Mouse (Mus musculus) spleen, postnatal 4 days (tissue): ENCODE data around the gene Irf1.
"Not testable (repeated sequence)": the region's sequence is repeated elsewhere in the genome, so short reads cannot be mapped to it uniquely, and the experiment has no call there.

Source experiments
- DNase-seq, 2 experiments: peaks; one replicate each; pipeline ENCODE4 v3.0.0; 2022; ENCODE audit warnings: low spot score in 2 of 2

Irf1 gene

DNA sequence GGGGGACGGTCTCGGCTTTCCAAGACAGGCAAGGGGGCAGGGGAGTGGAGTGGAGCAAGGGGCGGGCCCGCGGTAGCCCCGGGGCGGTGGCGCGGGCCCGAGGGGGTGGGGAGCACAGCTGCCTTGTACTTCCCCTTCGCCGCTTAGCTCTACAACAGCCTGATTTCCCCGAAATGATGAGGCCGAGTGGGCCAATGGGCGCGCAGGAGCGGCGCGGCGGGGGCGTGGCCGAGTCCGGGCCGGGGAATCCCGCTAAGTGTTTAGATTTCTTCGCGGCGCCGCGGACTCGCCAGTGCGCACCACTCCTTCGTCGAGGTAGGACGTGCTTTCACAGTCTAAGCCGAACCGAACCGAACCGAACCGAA is at the start of gene Irf1:
Gene Irf1 (plus strand): TSS at position 255 of the 365 bp plus-strand sequence.
- DNase-seq = peak; percentile 92 to 94

DNA sequence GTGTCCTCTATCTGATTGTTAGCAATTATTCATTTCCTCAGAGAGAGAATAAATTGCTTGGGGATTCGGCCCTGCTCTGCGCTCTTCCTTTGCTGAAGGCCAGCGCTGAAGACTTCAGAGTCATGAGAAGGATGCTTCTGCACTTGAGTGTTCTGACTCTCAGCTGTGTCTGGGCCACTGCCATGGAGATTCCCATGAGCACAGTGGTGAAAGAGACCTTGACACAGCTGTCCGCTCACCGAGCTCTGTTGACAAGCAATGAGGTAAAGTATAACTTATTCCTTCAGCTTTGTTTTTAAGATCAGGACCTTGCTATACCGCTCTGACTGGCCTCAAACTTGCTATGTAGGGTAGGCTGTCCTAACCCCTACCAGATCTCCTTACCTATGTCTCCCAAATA is 49.1 kb upstream of the Irf1 start, which contains the start of gene Il5:
Gene Il5 (plus strand): TSS at position 80 of the 400 bp plus-strand sequence.
- DNase-seq = no peak

DNA sequence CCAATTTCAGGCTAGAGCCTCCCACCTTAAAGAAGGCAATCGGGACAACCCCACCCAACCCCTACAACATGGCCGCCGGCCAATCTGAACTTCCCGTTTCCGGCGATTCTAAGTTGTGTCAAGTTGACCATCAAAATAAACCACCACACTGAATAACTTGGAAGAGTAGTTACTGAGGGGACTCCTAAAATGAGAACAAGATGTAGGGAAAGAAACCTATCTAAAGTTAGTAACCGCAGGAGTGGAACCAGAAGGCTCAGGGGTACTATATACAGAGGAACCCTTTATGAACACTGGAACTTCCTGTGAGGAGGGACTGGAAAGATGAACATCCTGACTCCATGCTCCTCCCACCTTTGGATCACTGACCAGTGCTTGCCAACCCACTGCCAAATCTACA is 38.4 kb upstream of the Irf1 start:
- no peak for DNase-seq

DNA sequence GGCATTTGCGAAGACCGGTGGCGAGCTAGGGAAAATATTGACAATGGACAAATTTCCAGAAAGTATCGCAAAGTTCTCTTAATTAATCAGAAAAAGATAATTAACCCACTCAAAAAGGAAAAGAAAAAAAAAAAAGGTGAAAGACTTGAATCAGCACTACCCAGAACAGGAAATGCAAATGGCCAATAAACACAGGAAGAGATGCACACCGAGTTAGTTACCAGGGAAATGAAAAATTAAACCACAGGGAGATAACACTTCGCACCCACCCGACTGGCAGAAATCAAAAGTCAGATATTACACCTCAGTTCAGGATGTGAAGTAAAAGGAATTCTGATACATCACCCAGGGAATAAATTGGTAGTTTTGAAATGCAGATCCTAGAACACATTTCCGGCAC is 37.6 kb upstream of the Irf1 start:
- no peak for DNase-seq

DNA sequence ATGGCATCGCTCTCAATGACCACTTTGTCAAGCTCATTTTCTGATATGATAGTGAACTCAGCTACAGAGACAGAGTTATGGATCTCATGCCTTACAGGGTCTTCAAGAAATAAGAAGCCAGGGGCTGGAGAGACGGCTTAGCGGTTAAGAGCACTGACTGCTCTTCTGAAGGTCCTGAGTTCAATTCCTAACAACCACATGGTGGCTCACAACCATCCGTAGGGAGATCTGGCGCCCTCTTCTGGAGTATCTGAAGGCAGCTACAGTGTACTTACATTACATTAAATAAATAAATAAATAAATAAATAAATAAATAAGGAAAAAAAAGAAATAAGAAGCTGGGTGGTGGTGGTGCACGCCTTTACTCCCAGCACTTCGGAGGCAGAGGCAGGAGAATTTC is 36.0 kb upstream of the Irf1 start:
- no peak for DNase-seq

DNA sequence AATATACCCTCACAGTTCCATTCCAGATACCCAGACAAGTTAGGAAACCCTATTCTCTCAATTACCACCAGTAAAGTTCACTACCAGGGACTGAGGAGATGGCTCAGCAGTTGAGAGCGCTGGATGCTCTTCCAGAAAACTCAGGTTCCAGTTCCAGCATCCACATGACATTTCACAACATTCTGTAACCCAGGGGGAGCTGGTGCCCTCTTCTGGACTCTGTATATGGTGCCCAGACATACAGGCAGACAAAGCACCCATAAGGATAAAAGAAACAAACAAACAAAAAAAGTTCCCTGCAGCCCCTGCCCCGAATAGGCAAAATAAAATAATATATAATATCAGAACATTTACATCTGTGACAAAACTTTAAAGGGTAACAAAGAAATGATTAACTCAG is 35.4 kb upstream of the Irf1 start:
- no peak for DNase-seq

DNA sequence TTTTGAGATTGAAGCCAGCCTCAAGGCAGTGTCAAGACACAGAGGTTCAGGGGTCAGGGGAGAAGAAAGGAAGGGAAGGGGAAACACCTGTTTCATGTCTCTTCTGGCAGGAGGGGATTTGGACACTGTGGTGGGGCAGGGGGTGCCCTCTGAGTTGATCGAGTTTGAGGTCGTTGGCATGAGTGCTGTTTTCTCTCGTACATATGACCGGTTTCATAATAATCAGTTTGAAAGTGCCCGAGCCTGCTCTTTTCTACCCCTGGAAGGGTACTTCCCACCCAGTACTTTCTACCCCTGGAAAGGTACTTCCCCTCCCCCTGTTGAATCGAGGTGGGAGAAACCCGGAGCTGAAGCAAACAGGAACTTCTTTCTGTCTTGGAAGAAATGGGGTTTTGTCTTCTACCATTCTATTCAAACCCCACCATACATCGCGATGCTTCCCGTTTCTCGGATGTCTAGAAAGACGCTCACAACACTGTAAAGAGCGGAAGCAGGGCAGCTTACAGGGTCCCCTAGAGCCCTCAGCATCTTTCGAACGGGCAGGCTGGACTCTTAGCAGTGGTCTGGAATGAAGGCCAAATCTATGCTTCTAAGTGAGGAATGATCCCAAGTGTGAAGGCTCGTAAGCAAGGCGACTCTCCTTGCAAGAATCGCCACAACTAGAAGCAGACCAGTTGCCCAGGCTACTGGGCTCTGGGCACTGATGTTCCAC is 34.7 kb upstream of the Irf1 start:
- no peak for DNase-seq

DNA sequence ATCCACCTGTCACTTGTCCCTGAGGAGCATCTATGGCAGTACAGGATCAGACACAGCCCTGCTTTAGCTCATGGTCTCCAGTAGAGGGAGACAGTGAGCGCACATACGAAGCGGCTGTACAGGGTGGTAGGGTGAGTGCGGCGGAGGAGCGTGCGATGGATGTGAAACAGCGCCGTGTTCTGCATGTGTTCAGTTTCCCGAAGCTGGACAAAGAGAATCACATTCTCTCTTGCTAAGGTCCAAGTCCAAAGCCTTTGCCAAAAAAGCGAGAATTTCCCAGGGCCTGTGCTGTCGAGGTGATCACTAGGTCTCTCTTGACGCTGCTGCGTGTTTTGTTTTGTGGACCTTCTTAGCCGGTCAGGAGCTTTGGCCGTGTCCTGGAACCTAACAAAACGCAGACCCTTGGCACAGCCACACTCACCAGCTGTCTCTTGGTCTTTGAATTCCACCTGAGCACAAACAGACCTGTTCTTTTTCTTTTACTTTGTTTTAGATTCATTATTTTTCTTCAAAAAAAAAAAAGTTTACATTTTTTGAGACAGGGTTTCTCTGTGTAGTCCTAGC is 34.0 kb upstream of the Irf1 start:
- DNase-seq = peak; percentile 67 to 78

DNA sequence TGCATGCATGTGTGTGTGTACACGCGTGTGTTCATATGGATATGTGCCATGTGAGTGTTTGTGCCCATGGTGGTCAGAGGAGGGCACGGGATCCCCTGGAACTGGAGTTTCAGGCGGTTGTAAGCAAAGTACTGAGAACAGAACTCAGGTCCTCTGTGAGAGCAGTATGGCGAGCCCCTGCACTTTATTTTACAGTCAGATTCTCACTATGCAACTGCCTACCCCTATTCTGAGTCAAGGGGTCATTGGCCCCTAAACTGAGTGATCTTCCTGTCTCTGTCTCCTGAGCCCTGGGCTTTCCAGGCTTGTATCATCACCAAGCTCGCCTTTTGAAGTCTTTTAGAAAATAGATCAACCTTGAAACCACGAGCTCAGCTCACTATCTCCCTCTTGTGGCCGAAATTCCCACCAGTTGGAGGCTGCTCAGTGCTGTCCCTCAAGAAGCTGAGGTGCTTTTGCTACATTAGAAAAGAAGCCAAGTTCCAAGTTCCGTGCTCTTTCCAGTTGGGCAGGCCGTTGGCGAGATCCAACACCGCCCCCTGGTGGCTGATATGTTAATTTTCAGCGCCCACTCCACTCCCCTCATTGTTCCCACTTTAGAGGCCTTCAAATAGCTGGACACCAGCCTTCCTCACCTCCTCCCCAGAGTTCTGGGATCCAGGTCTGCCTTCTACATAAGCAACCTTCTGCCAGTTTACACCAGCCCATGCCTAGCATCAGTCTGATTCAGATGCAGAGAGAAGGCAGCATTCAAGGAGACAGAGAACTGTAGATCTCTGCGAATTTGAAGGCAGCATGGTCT is 32.8 kb upstream of the Irf1 start:
- DNase-seq = peak; percentile 74 to 90

DNA sequence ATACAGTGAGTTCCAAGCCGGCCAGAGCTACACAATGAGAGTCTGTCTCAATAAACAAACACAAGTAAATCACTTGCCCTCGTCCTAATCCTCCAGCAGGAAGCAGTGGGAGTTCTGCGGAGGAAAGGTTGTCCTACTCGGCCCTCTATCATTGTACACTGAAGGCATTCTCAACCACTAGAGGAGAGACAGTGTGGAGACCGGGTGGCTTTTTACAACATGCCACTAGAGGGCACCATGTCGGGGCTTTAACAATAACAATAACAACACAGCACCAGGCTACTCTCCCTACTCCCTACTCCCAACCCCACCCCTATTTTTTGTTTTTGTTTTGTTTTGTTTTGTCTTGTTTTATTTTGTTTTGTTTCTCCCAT is 32.3 kb upstream of the Irf1 start:
- peak; percentile 62 to 74 for DNase-seq

DNA sequence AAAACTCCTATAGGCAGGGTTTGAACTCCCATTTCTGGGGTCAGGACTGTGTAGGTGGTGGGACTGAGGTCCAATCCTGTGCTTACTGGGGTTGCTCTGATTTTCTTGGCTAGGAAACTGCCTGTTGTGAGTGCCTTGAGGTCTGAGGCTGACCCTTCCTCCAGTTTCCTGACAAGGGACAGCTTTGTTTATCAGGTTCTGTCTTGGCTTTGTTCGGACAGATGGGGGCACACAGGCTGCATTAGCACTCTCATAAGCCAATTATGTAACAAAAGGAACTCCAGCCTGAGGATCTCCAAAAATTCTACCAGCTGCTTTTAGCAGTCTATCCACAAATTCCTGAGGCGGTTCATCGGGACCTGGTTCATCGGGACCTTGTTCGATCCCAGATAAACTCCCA is 27.5 kb upstream of the Irf1 start:
- no peak for DNase-seq

DNA sequence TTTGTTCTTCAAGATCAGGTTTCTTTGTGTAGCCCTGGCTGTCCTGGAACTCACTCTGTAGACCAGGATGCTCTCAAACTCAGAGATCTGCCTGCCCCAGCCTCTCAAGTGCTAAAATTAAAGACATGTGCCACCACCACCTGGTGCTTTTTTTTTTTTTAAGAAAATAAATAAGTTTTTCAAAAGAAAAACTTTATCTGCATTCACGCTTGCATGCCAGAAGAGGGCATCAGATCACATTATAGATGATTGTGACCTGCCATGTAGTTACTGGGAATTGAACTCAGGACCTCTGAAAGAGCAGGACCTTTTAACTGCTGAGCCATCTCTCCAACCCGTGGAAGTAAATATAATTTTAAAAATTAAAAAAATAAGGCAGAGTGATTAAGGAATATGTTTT is 24.6 kb upstream of the Irf1 start:
- DNase-seq = no peak

DNA sequence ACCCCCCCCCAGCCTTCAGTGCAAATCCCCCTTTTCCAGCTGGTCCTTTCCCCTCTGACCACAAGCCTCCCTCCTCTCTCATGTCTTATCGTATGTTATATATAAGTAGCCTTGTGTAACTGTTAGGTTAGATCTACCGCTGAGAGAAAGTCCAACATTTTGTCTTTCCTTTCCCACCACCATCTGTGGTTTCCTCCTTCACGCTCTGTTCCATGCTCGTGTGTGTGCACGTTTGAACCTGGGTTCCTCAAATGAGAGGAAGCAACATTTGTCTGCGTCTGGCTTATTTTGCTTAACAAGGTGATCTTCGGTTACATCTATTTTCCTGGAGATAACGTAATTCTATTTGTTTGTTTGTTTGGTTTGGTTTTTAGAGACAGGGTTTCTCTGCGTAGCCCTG is 21.8 kb upstream of the Irf1 start:
- no peak for DNase-seq

DNA sequence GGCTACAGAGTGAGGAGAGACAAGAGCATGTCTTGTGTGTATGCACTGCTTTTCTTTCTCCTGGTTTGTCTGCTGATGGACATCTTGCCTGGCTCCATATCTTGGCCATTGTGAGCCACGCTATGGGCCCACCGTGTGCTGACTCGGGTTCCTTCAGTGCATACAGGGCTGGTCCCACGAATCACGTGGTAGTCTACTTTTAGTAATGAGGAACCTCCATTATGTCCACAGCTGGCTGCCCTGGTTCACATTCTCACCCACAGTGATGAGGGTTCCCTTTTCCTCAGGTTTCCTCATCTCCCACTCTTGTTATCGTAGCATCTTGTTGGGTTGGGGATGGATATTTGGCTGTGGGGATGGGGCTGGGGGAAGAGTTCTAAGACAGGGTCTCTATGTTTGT is 21.2 kb upstream of the Irf1 start:
- no peak for DNase-seq

DNA sequence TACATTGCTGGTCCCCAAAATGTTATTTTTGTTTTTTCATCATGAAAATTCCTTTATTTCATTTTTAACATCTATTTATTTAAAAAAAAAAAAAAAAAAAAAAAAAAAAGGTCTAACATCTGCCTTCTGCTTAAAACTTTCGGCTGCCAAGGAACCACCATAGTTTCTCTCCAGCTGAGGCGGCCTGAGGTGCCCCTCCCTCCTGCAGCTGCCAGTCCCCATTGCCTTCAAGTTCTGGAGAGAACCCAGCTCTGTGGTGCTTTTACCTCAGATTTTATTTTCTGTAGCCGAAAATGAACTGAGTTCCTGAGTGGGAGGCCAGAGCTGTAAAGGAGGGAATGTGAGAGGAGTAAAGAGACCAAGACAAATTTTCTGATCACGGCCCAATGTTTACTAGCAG is 20.5 kb upstream of the Irf1 start:
- no peak for DNase-seq

DNA sequence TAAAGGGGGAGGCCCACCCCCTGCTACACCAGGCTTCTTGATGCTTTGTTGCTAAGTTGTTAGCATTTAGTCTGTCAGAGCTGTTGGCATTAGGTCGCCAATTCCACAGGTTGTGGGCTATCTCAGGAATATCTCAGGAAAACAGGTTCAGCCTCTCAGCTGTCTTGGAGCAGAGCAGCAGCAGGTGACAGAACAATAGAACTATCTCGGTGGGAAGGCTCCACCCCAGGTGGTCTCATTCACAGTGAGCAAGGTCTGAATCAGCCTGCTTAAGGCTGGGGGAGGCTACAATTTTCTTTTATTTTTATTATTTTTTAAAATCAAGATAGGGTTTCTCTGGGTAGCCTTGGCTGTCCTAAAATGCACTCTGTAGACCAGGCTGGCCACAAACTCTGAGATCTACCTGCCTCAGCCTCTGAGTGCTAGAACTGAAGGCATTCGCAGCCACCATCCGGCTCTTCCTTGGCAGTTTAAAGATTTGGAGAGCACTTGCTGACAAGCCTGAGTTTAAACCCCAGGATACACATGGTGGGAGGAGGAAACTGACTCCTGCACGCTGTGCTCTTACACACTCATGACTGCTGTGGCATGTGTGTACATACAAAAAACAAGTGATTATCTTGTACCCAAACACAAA is 20.0 kb upstream of the Irf1 start:
- no peak for DNase-seq

DNA sequence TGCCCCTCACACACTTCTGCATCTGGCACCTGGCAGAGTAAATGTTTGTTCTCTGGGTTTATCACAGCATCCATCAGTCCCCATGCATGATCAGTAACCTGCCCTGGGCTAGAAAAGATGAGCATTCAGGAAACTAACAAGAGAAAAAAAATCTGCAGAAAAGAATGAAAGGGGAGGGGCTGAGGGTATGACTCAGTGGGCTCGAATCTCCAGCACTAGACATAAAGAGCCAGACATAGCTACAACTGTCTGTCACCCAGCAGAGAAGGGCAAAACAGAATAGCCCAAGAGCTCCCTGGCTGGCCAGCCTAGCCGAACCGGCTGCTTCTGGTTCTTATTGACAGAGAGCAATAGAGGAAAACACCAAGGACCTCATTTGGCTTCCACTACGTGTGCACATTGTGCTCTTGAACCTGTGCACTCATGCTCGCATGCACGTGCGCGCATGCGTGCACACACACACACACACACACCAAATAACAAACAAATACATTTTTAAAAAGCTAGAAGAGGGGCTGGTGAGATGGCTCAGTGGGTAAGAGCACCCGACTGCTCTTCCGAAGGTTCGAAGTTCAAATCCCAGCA is 14.7 kb upstream of the Irf1 start:
- DNase-seq = no peak

DNA sequence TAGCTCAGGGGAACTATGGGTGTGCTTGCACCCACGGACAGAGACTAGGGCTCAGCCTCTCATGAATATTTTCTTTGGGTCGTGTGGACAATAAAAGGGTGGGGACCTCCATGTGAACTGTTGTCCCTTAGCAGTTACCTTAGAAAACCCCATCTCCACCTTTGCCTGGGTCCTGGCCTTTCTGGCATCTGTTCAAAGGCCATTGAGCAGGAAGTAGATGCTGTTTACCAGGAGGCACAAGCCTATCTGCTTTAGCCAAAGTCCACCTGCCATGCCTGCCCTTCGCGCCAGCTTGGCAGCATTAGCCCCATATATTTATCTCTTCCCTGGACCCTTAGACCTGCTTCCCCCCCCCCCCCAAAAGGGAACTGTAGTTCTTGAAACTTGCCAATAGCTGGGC is 12.2 kb upstream of the Irf1 start:
- DNase-seq = no peak

DNA sequence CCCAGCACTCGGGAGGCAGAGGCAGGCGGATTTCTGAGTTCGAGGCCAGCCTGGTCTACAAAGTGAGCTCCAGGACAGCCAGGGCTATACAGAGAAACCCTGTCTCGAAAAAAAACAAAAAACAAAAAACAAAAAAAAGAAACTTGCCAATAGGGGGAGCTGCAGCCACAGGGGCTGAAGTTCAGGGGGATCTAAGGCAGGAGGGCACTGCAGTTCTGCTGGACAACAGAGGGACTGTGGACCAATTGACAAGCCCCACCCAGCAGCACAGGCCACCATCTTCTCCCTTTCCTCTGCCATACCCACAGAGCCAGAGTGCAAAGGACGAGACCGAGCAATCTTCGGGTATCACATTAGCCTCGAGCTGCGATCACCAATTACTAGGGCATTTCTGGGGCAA is 11.8 kb upstream of the Irf1 start:
- not testable (repeated sequence) for DNase-seq

DNA sequence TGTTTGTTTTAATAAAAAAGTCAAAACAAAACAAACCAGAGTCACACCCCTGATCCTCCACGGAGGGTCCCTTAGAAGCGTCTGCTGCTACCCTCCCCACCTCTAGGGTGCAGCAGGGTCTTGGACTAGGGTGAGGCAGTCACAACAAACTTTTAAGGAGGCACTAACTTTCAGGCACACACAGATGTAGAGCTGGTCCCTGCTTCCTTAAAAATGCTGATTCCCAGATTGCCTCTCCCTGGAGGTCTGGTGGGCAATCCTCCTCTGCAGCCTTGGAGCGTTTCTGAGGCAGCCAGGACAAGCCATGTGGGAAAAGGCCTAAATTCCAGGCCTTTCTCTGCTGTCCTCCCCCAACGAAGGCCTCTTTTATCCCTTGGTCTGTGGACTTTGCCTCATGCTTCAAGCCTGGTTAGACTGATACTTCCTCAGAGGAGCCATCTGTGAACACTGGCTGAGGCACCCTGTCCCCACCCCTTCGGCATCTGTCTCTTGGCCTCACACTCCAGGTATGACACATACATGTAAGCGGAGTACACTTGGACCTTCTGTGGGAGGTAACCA is 10.9 kb upstream of the Irf1 start:
- DNase-seq = no peak

DNA sequence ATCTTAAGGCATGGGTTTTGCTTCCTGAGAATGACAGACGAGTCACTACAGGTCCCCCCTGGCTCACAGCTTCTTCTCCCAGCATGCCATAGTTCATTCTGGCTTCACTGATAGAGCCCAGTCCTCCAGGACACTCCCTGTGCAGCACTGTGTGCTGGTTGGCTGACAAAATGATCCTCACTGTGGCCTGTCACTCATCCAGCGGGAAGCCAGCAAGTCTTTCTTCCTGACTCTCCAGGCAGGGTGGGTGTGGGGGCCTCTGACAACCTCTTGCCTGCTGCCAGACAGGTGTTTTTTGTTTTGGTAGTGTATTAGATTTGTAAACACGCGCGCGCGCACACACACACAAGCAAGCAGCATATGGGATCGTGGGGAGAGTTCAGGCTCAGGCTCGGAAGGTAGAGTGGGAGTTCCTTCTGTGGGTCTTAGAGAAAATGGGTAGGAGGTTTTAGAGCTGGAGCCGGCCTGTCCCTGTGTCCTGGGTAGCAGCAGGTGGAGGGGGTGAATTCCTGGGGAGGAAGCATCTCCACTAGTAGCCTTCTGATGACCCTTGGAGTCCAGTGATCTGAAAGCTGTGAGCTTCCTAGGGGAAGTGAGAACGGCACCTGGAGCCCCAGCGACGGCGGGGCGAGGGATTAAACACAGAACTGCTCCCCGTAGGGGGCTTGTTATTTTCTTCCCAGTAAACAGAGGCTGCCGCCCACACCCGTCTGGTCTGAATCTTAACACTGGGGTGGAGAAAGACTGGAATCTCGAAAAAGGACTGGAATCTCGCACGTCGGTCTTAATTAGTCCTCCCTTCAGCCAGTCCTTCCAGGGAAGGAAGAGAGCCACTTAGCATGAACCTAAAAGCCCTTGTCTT is 10.0 kb upstream of the Irf1 start:
- no peak for DNase-seq
